Mouse (Mus musculus) leukemia stem cell, adult 10-12 weeks (primary cell): Measurements from ENCODE around the gene Scimp. TPM values are rescaled to one million over a fixed set of nuclear protein-coding genes. Genes with fewer than 3 reads are reported as not detected.

Experiments used
- polyA plus RNA-seq: library from polyadenylated mRNA; stranded (reverse); fragments of >175 nt; gene quantifications from 2 replicates; pipeline ENCODE4 v1.2.3, GENCODE M21; 2012; ENCODE audit warnings: low replicate concordance

The Scimp gene
- polyA plus RNA-seq = 2.1 TPM in 1 of 2 replicates, not detected in the other

GRCm38 (mm10) chr11:70812365-70812764 lies at the start of gene Scimp:
Gene Scimp, minus strand, starts transcription at chr11:70812586.

GRCm38 (mm10) chr11:70844559-70845456 lies 32.4 kb upstream of the Scimp start, which contains the start of gene Rabep1:
Gene Rabep1, plus strand, starts transcription at chr11:70844778.

GRCm38 (mm10) chr11:70763936-70764808 lies 48.2 kb downstream of the Scimp start, which contains the start of gene Zfp3:
Gene Zfp3, plus strand, starts transcription at chr11:70764209.

Other genes starting within 250 kb of the Scimp start
- gene Mink1, start 249.7 kb downstream of the Scimp start, polyA plus RNA-seq = 80.3 and 81.9 TPM in 2 replicates
- not detected in 2 replicates for gene 4930544D05Rik, start 196.7 kb downstream of the Scimp start, polyA plus RNA-seq
- 0.54 and 1.8 TPM in 2 replicates for gene Chrne, start 193.4 kb downstream of the Scimp start, polyA plus RNA-seq
- gene Gp1ba, start 173.5 kb downstream of the Scimp start, polyA plus RNA-seq = 17.4 and 31.1 TPM in 2 replicates
- 52.5 and 175 TPM in 2 replicates for gene Rnf167, start 165.4 kb downstream of the Scimp start, polyA plus RNA-seq
- 28.6 and 32.9 TPM in 2 replicates for gene Slc25a11, start 165.1 kb downstream of the Scimp start, polyA plus RNA-seq
- 3,216 and 5,291 TPM in 2 replicates for gene Pfn1, start 157.9 kb downstream of the Scimp start, polyA plus RNA-seq
- gene Eno3, start 155.4 kb downstream of the Scimp start, polyA plus RNA-seq = 8.0 and 15.4 TPM in 2 replicates
- 65.7 and 82.3 TPM in 2 replicates for gene Spag7, start 143.2 kb downstream of the Scimp start, polyA plus RNA-seq
- 29.3 and 36.4 TPM in 2 replicates for gene Camta2, start 124.5 kb downstream of the Scimp start, polyA plus RNA-seq
- gene Inca1, start 112.4 kb downstream of the Scimp start, polyA plus RNA-seq = not detected in 2 replicates
- gene Kif1c, start 112.0 kb downstream of the Scimp start, polyA plus RNA-seq = 30.4 and 70.0 TPM in 2 replicates
- 0.96 and 1.0 TPM in 2 replicates for gene Zfp3, start 48.4 kb downstream of the Scimp start, polyA plus RNA-seq
- 41.5 and 47.7 TPM in 2 replicates for gene Rabep1, start 32.2 kb upstream of the Scimp start, polyA plus RNA-seq
- gene Nup88, start 157.4 kb upstream of the Scimp start, polyA plus RNA-seq = 43.6 and 77.7 TPM in 2 replicates
- 4.7 and 9.9 TPM in 2 replicates for gene Rpain, start 157.6 kb upstream of the Scimp start, polyA plus RNA-seq
- gene C1qbp, start 170.4 kb upstream of the Scimp start, polyA plus RNA-seq = 727 and 884 TPM in 2 replicates
- 4.8 and 20.8 TPM in 2 replicates for gene Dhx33, start 191.9 kb upstream of the Scimp start, polyA plus RNA-seq
- gene Mis12, start 207.0 kb upstream of the Scimp start, polyA plus RNA-seq = 1.1 and 3.0 TPM in 2 replicates
- gene Derl2, start 207.3 kb upstream of the Scimp start, polyA plus RNA-seq = 10.7 and 33.8 TPM in 2 replicates
- 0.11 TPM in 1 of 2 replicates, not detected in the other for gene 6330403K07Rik, start 220.9 kb upstream of the Scimp start, polyA plus RNA-seq